ENCODE assay signal across 1 mouse cellular context in genomic region chr8:70880546-70880945, GRCm38 (mm10).
TF ChIP-seq lines count a peak whose summit lies in the region.

No protein-coding gene starts in this region.

TF ChIP-seq in C2C12, 6 proteins besides CTCF, POLR2A, EP300 and RAD21:
- TF ChIP-seq USF1 (IDR thresholded peaks at IDR 0.05; ENCODE audit: low read depth) (peak; percentile 47), MYOG (IDR thresholded peaks at IDR 0.05; ENCODE audit: control insufficient read depth, extremely low read depth, insufficient read length) (no peak), MAX (IDR thresholded peaks at IDR 0.05) (no peak), MYOD1 (IDR thresholded peaks at IDR 0.05; ENCODE audit: control insufficient read depth, insufficient read length, low read depth) (no peak), CEBPB (IDR thresholded peaks at IDR 0.05; ENCODE audit: low read depth) (no peak), FOSL1 (IDR thresholded peaks at IDR 0.05; ENCODE audit: insufficient read depth, low read length, poor library complexity, severe bottlenecking) (no peak)
